ENCODE assay signal across 8 mouse cellular contexts in the genomic region with DNA sequence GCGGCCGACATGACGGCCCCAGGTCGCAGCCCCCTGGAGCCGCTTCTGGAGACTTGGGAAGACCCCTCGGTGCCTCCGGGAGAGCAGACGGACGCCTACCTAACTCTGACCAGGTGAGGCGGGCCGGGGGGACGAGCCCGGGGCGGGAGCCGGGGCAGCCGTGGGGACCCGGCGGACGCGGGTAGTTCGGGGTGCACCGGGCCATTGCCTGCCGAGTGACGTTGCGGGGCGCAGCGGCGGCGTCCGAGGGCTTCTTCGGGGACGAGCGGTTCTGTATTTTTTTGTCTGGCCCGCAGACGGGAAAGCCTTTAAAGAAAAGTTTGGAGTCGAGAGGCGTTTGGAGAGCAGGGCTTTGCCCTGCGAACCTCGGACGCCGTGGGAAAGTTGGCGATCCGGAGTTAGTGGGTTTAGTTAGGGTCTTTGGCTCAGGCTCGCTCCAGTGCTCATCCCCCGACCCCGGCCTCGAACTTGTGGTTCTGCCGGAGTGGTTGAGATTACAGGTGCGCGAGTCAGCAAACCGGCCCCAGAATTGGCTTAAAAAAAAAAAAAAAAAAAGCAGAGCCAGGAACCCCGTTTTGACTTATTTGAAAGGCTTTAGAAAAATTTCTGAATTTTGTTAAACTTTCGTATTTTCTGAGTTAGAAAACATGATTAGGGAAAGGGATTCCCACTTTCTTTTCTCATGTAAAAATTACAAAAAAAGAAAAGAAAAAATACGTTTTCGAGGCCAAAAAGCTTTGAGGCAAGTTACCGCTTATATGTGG. TPM values are rescaled to one million over a fixed set of nuclear protein-coding genes. Genes with fewer than 3 reads are reported as not detected.
DNase-seq lines count a peak whose midpoint lies in the region; ATAC-seq lines count a peak whose summit lies in the region.

No protein-coding gene starts in this region.

- H3K4me1 ChIP-seq in kidney, embryonic 14.5 days (ENCODE audit: control insufficient read depth, insufficient read depth, low read length), result peaks cover 4% of the 10 kb centered on the region; the same call in 1 of the 2 replicates
- peaks cover 21% of the 10 kb centered on the region for H3K4me1 ChIP-seq in erythroblast, embryonic 14.5 days (ENCODE audit: control insufficient read depth)
- H3K4me1 ChIP-seq in liver, embryonic 13.5 days (replicated peaks), result peaks cover 32% of the 10 kb centered on the region

- peaks cover 32% of the 10 kb centered on the region for H3K36me3 ChIP-seq in kidney, embryonic 14.5 days (ENCODE audit: control insufficient read depth, insufficient read depth, low read length)
- H3K36me3 ChIP-seq in erythroblast, embryonic 14.5 days (ENCODE audit: control insufficient read depth), result peaks cover 45% of the 10 kb centered on the region
- H3K36me3 ChIP-seq in liver, embryonic 13.5 days, result peaks cover 38% of the 10 kb centered on the region

- peak overlapping the region; percentile 47 for H3K4me2 ChIP-seq in kidney, embryonic 14.5 days (replicated peaks; ENCODE audit: low read depth, low read length)
- peak overlapping the region; percentile 86 for H3K4me2 ChIP-seq in liver, embryonic 13.5 days

- H3K27me3 ChIP-seq in kidney, embryonic 14.5 days (ENCODE audit: control insufficient read depth, insufficient read depth, low read length), result no peaks in the 10 kb centered on the region
- peaks cover 8% of the 10 kb centered on the region for H3K27me3 ChIP-seq in erythroblast, embryonic 14.5 days (ENCODE audit: control insufficient read depth)
- no peaks in the 10 kb centered on the region for H3K27me3 ChIP-seq in liver, embryonic 13.5 days

- H3K9ac ChIP-seq in kidney, embryonic 14.5 days (ENCODE audit: low read depth, low read length), result peak overlapping the region; percentile 93
- H3K9ac ChIP-seq in liver, embryonic 13.5 days, result peak overlapping the region; percentile 98

- WGBS in kidney, embryonic 14.5 days, result 2% methylated on average over 55 of the region's 56 CpGs
- 1% methylated on average over 56 of the region's 56 CpGs for WGBS in liver, embryonic 13.5 days (ENCODE audit: insufficient replicate concordance)

- intact Hi-C loops in heart, postnatal 14 days (cut with DNase I), result loop anchor here (2.0 to 5.0 kb wide), 2 partner anchors 101 to 136 kb away; partner anchors contain the start of genes Nmi and Rbm43

- H3K27ac ChIP-seq in kidney, embryonic 14.5 days (ENCODE audit: low read depth, low read length), result peak overlapping the region; percentile 89
- H3K27ac ChIP-seq in liver, embryonic 13.5 days, result peak overlapping the region; percentile 83

- DNase-seq in kidney, postnatal 14 days, result no peak
- DNase-seq in Muller cell, postnatal 12 days (ENCODE audit: inconsistent ontology term), result peak; percentile 40
- DNase-seq in heart, postnatal 14 days, result peak; percentile 40 to 49
- DNase-seq in liver, embryonic 13.5 days, result peak; percentile 28
- DNase-seq in yolk sac, embryonic 10.5 days (ENCODE audit: low spot score), result no peak

- peak overlapping the region; percentile 90 for H3K4me3 ChIP-seq in kidney, embryonic 14.5 days (ENCODE audit: low read length)
- H3K4me3 ChIP-seq in erythroblast, embryonic 14.5 days (replicated peaks), result peak overlapping the region; percentile 86
- H3K4me3 ChIP-seq in liver, embryonic 13.5 days (replicated peaks), result peak overlapping the region; percentile 99

- ATAC-seq in kidney, embryonic 14.5 days (ENCODE audit: low FRiP score, low TSS enrichment), result no peak; the same call in 1 of the 2 replicates
- ATAC-seq in liver, embryonic 13.5 days (ENCODE audit: low read depth), result peak; percentile 56
- peak; percentile 25; the same call in 1 of the 2 replicates for ATAC-seq in monocyte, adult 5-6 weeks (replicated peaks; ENCODE audit: insufficient number of reproducible peaks, low FRiP score, low TSS enrichment, poor library complexity, severe bottlenecking)

- no peaks in the 10 kb centered on the region for H3K9me3 ChIP-seq in kidney, embryonic 14.5 days (ENCODE audit: control insufficient read depth, low read length)
- H3K9me3 ChIP-seq in erythroblast, embryonic 14.5 days (ENCODE audit: control insufficient read depth, low read length), result no peaks in the 10 kb centered on the region
- H3K9me3 ChIP-seq in liver, embryonic 13.5 days (replicated peaks), result no peaks in the 10 kb centered on the region

RNA-seq across cellular contexts. Expression of gene Rif1, which starts 0.7 kb away (rescaled TPM):
- 53.5 and 64.2 TPM in 2 replicates for polyA plus RNA-seq in kidney, embryonic 14.5 days (2014; fragmentation: Nextera tagmentation; extraction: Ambion mirVana)
- 0.83 and 1.2 TPM in 2 replicates for polyA plus RNA-seq in erythroblast, embryonic 14.5 days (2012)
- 10 to 100 TPM; 20.0 to 21.0 TPM for total RNA-seq in heart, postnatal 14 days (2021)
- 17.5 and 21.3 TPM in 2 replicates for polyA plus RNA-seq in liver, embryonic 13.5 days (2015; fragmentation: Nextera tagmentation; extraction: Ambion mirVana)
- total RNA-seq in monocyte, adult 5-6 weeks (2017), result 29.1 to 71.0 TPM (median 39.2 TPM) in 3 replicates

RNA-seq across cellular contexts. Expression of gene Tnfaip6, which starts 35.5 kb away (rescaled TPM):
- polyA plus RNA-seq in kidney, embryonic 14.5 days (2014; fragmentation: Nextera tagmentation; extraction: Ambion mirVana), result 7.7 and 8.2 TPM in 2 replicates
- not detected in 2 replicates for polyA plus RNA-seq in erythroblast, embryonic 14.5 days (2012)
- total RNA-seq in heart, postnatal 14 days (2021), result 1 to 10 TPM; 1.2 to 1.3 TPM
- polyA plus RNA-seq in liver, embryonic 13.5 days (2015; fragmentation: Nextera tagmentation; extraction: Ambion mirVana), result 0.38 and 0.43 TPM in 2 replicates
- total RNA-seq in monocyte, adult 5-6 weeks (2017), result 0.57 TPM in 1 of 3 replicates, not detected in the others

Comparison
In these comparisons a context has a peak if more than half of its experiments do, and no peak if none do; other contexts are left out.
1. DNase-seq: peak in Muller cell, postnatal 12 days (single experiment), heart, postnatal 14 days (2 of 2) and liver, embryonic 13.5 days (single experiment); none in kidney, postnatal 14 days (single experiment) and yolk sac, embryonic 10.5 days (single experiment).
2. Peak in every context shown above with its lines, with median percentiles within 50 percentile points of each other: H3K4me3 ChIP-seq.